In the genomic region with DNA sequence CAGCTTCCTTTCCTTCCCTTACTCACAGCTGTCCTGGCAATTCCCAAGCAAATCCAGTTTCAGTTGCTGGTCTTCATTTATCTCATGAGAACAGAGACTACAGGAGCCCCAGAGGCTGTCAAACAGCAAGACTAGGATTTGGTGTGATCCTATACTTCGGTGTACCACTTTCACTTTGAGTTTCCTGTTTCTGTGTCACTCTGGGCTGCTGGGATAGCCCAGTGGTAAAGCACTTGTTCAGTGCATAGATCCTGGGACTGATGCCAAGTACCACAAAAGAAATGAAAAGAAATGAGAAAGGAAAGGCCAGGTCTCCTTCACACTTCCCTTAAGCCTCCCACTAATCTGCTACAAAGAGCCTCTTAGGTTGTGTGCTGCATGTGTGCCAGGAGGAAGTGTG, we compare ENCODE assay signal across 16 mouse cellular contexts. TPM values are rescaled to one million over a fixed set of nuclear protein-coding genes. Genes with fewer than 3 reads are reported as not detected.
"Had no signal": no experiment of that assay in that cellular context is flagged by ENCODE, and none has a peak within 500 bp of the region (broad histone marks: within the 10 kb centered on the region; RNA-seq: fewer than 3 reads in every experiment).

No protein-coding gene starts in this region.

RNA-seq across cellular contexts. Expression of a gene that starts 13.4 kb away (rescaled TPM):
- total RNA-seq: megakaryocyte progenitor cell, adult 5-6 weeks; midbrain, postnatal 0 days; monocyte, adult 5-6 weeks; neutrophil, adult 5-6 weeks had no signal
- polyA plus RNA-seq: lung, embryonic 14.5 days; lung, postnatal 0 days; macrophage; midbrain, embryonic 11.5 days; midbrain, embryonic 13.5 days; midbrain, embryonic 15.5 days; midbrain, postnatal 0 days; neural tube, embryonic 12.5 days; neural tube, embryonic 14.5 days; stomach, embryonic 15.5 days; stomach, postnatal 0 days; urinary bladder, adult 2 months had no signal

RNA-seq across cellular contexts. Expression of a gene that starts 17.8 kb away (rescaled TPM):
- total RNA-seq: megakaryocyte progenitor cell, adult 5-6 weeks; midbrain, postnatal 0 days; neutrophil, adult 5-6 weeks had no signal
- polyA plus RNA-seq: lung, embryonic 14.5 days; lung, postnatal 0 days; macrophage; midbrain, embryonic 11.5 days; midbrain, embryonic 13.5 days; midbrain, embryonic 15.5 days; midbrain, postnatal 0 days; neural tube, embryonic 12.5 days; neural tube, embryonic 14.5 days; stomach, postnatal 0 days; thymus, adult 2 months; urinary bladder, adult 2 months had no signal

RNA-seq across cellular contexts. Expression of a gene that starts 38.4 kb away (rescaled TPM):
- total RNA-seq: megakaryocyte progenitor cell, adult 5-6 weeks; midbrain, postnatal 0 days; monocyte, adult 5-6 weeks; neutrophil, adult 5-6 weeks had no signal
- polyA plus RNA-seq: lung, embryonic 14.5 days; midbrain, embryonic 11.5 days; midbrain, embryonic 13.5 days; midbrain, embryonic 15.5 days; midbrain, postnatal 0 days; neural tube, embryonic 12.5 days; neural tube, embryonic 14.5 days had no signal

RNA-seq across cellular contexts. Expression of a gene that starts 47.4 kb away (rescaled TPM):
- total RNA-seq: megakaryocyte progenitor cell, adult 5-6 weeks; midbrain, postnatal 0 days; monocyte, adult 5-6 weeks; neutrophil, adult 5-6 weeks had no signal
- polyA plus RNA-seq: lung, embryonic 14.5 days; lung, postnatal 0 days; macrophage; midbrain, embryonic 11.5 days; midbrain, embryonic 13.5 days; midbrain, embryonic 15.5 days; midbrain, postnatal 0 days; neural tube, embryonic 12.5 days; neural tube, embryonic 14.5 days; stomach, postnatal 0 days had no signal
